Mouse (Mus musculus) forebrain, embryonic 13.5 days (tissue): ENCODE data around the gene Gm15517. TPM values are rescaled to one million over a fixed set of nuclear protein-coding genes. Genes with fewer than 3 reads are reported as not detected.
"Not testable (repeated sequence)": the region's sequence is repeated elsewhere in the genome, so short reads cannot be mapped to it uniquely, and the experiment has no call there.

Experiments used
- ATAC-seq: fragments of 200-750 bp; cut with Nextera tagmentation; 2 replicates; pipeline ENCODE4 v1.8.0; 2017
- H3K27ac ChIP-seq: fragments of 300-500 bp; sonication (generic); 2 replicates; pipeline ENCODE4 v1.5.1; 2015; ENCODE audit warnings: inconsistent platforms, mild to moderate bottlenecking, moderate library complexity
- H3K27me3 ChIP-seq: fragments of 300-500 bp; sonication (generic); 2 replicates; pipeline ENCODE4 v1.6.1; 2015; ENCODE audit warnings: mild to moderate bottlenecking, inconsistent platforms
- H3K36me3 ChIP-seq: fragments of 300-500 bp; sonication (generic); 2 replicates; pipeline ENCODE4 v1.6.1; 2015; ENCODE audit warnings: mild to moderate bottlenecking, inconsistent platforms; ENCODE audit not compliant: poor library complexity, severe bottlenecking
- H3K4me1 ChIP-seq: fragments of 300-500 bp; sonication (generic); 2 replicates; pipeline ENCODE4 v1.6.1; 2015; ENCODE audit warnings: inconsistent platforms
- H3K4me2 ChIP-seq: fragments of 300-500 bp; sonication (generic); 2 replicates; pipeline ENCODE4 v1.6.1; 2015; ENCODE audit warnings: inconsistent platforms, mild to moderate bottlenecking, moderate library complexity
- H3K4me3 ChIP-seq: fragments of 300-500 bp; sonication (generic); 2 replicates; pipeline ENCODE4 v1.5.1; 2015; ENCODE audit warnings: mild to moderate bottlenecking, inconsistent platforms
- H3K9ac ChIP-seq: fragments of 300-500 bp; sonication (generic); 2 replicates; pipeline ENCODE4 v1.6.1; 2015; ENCODE audit warnings: mild to moderate bottlenecking, inconsistent platforms
- H3K9me3 ChIP-seq: fragments of 300-500 bp; sonication (generic); replicated peaks from 2 replicates; pipeline ENCODE4 v1.6.1; 2016; ENCODE audit warnings: inconsistent platforms
- WGBS: fragments of 180-500 bp; shearing (Covaris S2); methylation state at CpG from one replicate; pipeline ENCODE4 v1.1.7; 2015; 5-methylcytosine and 5-hydroxymethylcytosine counted together
- polyA plus RNA-seq: library from polyadenylated mRNA; unstranded; fragments of >200 nt; fragmentation: Nextera tagmentation; extraction: Ambion mirVana; gene quantifications from 2 replicates; pipeline ENCODE4 v1.2.1, GENCODE M21; 2015

Gene Gm15517
- polyA plus RNA-seq, 1 experiment from 2014 or later = not detected

DNA sequence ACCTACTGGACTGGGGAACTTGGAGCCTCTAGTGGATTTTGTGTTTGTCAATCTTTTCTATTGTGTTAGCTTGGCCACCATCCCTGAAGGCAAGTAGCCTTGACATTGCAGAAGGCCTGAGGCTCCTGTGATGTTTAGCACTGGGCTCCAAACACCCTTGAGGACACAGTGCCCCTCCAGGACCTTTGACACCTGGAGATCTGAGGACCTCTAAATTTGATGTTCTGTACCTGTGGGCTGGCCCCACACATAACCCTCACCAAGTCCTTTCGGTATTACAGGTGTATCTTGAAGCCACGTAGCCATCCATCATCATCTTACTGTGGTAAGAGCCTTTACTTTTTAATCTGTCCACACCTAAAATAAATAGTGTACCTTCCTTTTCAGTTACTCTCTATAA, 13.3 kb upstream of the Gm15517 start:
- H3K36me3 ChIP-seq = peaks cover 44% of the 10 kb centered on the region
- peaks cover 40% of the 10 kb centered on the region for H3K4me1 ChIP-seq
- H3K4me3 ChIP-seq = peak overlapping the region; percentile 92
- no peak overlapping the region for H3K27ac ChIP-seq
- no peaks in the 10 kb centered on the region for H3K9me3 ChIP-seq
- 97% methylated on average over 2 of the region's 2 CpGs for WGBS
- H3K9ac ChIP-seq = peak overlapping the region; percentile 93
- peak overlapping the region; percentile 82 for H3K4me2 ChIP-seq
- no peaks in the 10 kb centered on the region for H3K27me3 ChIP-seq
- no peak for ATAC-seq

DNA sequence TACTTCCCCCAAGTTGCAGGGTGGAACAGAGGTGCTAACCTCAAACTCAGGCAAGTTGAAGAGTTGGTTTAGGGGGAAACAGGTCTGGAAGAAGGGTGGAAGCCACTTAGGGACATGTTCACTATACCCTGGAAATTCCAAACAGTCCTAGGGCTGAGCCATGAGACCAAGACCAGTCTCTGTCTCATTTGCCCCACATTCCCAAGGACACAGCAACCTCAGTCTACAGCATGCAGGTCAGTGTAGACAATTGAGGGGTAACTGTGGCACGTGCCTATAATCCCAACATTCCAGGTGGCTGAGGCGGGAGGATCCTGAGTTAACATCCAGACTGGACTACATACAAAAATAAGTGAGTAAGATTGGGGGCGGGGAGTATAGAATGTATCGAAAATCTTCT, 12.0 kb upstream of the Gm15517 start:
- Histone ChIP-seq H3K9me3 (no peaks in the 10 kb centered on the region), H3K4me1 (peaks cover 40% of the 10 kb centered on the region), H3K9ac (no peak overlapping the region), H3K27me3 (no peaks in the 10 kb centered on the region), H3K27ac (no peak overlapping the region), H3K4me2 (no peak overlapping the region), H3K36me3 (peaks cover 57% of the 10 kb centered on the region), H3K4me3 (no peak overlapping the region)
- WGBS = 91% methylated on average over 4 of the region's 4 CpGs
- ATAC-seq = no peak

DNA sequence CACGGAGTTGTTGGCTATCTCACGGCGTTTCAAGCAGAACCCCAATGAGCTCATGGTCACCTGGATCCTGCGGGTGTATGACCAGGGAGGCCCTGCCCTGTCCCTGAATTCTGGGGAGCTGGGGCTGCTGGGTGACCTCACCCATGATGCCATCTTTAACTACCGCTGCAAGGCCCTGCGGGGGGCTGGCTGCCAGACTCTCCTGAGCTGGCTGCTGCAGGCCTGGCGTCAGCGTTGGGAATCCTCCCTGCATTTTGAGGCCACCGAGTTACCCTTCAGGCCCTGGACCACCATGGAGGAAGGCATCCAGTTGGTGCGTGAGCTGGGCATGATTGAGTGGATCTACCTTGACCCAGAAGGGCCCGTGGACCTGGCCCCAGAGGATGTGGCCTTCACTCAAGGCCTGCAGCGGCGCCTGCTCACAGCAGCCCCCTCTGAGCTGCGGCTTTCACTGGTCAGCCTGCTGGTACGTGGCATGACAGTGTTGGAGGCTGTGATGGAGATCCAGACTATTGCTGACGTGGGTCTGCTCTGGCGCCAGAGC, 10.4 kb upstream of the Gm15517 start:
- not testable (repeated sequence) for H3K27me3 ChIP-seq
- H3K36me3 ChIP-seq = peaks cover 69% of the 10 kb centered on the region
- 91% methylated on average over 17 of the region's 17 CpGs for WGBS

DNA sequence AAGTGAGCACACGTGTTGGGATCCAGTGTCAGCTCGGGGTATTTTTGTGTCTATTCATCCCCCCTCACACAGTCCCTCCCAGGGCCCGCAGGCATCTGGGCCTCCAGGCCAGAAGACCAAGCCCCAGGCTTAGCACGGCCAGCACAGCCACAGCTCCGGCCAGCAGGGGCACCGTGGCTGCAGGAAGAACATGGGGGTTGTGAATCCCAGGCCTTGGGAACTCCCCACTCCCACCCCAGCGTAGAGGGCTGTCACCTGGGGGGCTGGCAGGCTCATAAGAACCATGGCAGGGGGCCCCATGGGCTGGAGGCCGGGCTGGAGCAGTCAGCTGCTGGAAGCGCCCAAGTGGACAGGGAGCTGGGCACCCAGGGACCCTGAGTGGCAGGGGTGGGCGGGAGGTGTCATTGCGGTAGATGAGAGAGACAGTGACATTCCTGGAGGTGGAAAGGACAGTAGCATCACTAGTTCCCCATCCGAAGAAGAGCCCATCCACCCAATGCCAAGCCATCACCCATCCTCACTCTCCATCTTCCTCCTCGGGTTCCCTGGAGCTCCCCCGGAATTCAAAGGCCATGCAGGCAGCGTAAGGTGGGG, 8.1 kb upstream of the Gm15517 start:
- peaks cover 25% of the 10 kb centered on the region for H3K4me1 ChIP-seq
- H3K27ac ChIP-seq = no peak overlapping the region
- no peak for ATAC-seq
- no peak overlapping the region for H3K9ac ChIP-seq
- H3K36me3 ChIP-seq = peaks cover 69% of the 10 kb centered on the region
- no peaks in the 10 kb centered on the region for H3K27me3 ChIP-seq
- WGBS = 69% methylated on average over 15 of the region's 15 CpGs
- no peaks in the 10 kb centered on the region for H3K9me3 ChIP-seq
- H3K4me3 ChIP-seq = no peak overlapping the region
- no peak overlapping the region for H3K4me2 ChIP-seq

More for the DNA sequence above, 10.4 kb upstream of the Gm15517 start:
- not testable (repeated sequence) for H3K9me3 ChIP-seq, H3K27ac ChIP-seq, H3K9ac ChIP-seq, H3K4me3 ChIP-seq, H3K4me2 ChIP-seq, ATAC-seq
- peaks cover 33% of the 10 kb centered on the region for H3K4me1 ChIP-seq

DNA sequence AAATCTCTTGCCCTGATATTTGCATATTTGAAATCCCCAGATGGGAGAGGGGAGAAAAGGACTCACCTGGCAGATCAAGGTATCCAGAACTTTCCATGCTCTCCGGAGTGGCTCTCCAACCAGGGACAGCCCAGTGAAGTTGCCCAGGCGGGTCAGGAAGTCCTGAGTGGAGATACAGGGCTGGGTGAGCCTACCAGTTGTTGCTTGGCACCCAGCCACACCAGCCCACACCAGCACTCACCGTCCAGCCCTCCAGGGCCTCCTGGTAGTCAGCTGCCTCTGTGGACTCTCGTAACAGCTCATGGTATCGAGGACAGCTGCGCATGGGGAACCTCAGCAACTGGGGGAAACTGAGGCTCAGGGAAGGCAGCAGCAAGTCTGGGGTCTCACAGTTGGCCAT, 6.3 kb upstream of the Gm15517 start:
- no peak overlapping the region for H3K4me3 ChIP-seq
- no peak overlapping the region for H3K27ac ChIP-seq
- WGBS = 85% methylated on average over 6 of the region's 6 CpGs
- peaks cover 52% of the 10 kb centered on the region for H3K36me3 ChIP-seq
- peaks cover 8% of the 10 kb centered on the region for H3K4me1 ChIP-seq
- H3K27me3 ChIP-seq = no peaks in the 10 kb centered on the region
- H3K4me2 ChIP-seq = no peak overlapping the region
- no peak for ATAC-seq
- H3K9ac ChIP-seq = no peak overlapping the region
- no peaks in the 10 kb centered on the region for H3K9me3 ChIP-seq

DNA sequence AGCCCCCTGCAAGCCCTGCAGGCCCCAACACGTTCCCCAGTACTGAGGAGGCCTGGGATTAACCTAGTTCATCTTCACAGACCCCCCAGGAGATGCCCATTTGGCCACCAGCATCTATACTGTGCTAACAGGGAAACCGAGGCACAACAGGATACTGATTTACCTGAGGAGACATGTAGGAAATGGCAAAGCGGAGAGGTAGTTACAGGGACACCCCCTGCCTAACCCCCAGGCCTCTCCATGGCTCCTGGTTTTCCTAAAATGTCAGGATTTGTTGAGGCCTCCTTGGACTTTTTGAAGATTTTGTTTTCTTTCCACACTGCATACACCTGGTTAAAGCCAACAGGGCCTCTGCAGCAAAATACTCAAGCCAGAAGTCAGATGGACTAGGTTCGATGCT, 4.0 kb upstream of the Gm15517 start, which contains the start of gene Acp4:
Gene Acp4 (minus strand): TSS at position 101 of the 400 bp plus-strand sequence.
- peaks cover 32% of the 10 kb centered on the region for H3K36me3 ChIP-seq
- H3K4me1 ChIP-seq = peaks cover 3% of the 10 kb centered on the region; the same call in 1 of the 2 replicates
- H3K4me2 ChIP-seq = no peak within 1 kb of the TSS
- no peak for ATAC-seq
- no peaks in the 10 kb centered on the region for H3K9me3 ChIP-seq
- H3K27ac ChIP-seq = no peak within 1 kb of the TSS
- 83% methylated on average over 4 of the region's 4 CpGs for WGBS
- no peak within 1 kb of the TSS for H3K9ac ChIP-seq
- peaks cover 4% of the 10 kb centered on the region; the same call in 1 of the 2 replicates for H3K27me3 ChIP-seq
- no peak within 1 kb of the TSS for H3K4me3 ChIP-seq

DNA sequence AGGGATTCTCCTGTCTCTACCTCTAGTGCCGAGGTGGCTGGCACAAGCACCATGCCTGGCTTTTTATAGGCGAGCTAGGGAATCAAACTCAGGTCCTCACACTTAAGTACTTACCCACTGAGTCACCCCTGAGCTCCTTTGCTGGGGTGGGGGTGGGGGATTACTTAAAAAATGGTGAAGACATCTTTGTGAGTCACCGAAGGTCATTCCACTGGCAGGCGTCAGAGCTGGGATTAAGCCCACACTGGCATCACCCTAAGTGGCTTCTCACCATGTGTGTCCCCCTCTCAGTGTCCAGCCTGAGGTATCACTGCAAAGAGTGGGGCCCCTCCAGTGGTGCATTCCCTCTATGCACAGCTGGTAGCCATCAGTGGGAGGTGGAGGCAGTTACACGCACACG, 837 bp upstream of the Gm15517 start:
- Histone ChIP-seq H3K9me3 (no peaks in the 10 kb centered on the region), H3K36me3 (0 out of 2 replicates have a peak, but pooled peaks cover under 1% of the 10 kb centered on the region), H3K4me3 (no peak overlapping the region), H3K4me1 (peaks cover 6% of the 10 kb centered on the region; the same call in 1 of the 2 replicates), H3K27me3 (peaks cover 4% of the 10 kb centered on the region; the same call in 1 of the 2 replicates), H3K4me2 (no peak overlapping the region), H3K27ac (no peak overlapping the region), H3K9ac (no peak overlapping the region)
- no peak for ATAC-seq
- WGBS = 74% methylated on average over 6 of the region's 6 CpGs

DNA sequence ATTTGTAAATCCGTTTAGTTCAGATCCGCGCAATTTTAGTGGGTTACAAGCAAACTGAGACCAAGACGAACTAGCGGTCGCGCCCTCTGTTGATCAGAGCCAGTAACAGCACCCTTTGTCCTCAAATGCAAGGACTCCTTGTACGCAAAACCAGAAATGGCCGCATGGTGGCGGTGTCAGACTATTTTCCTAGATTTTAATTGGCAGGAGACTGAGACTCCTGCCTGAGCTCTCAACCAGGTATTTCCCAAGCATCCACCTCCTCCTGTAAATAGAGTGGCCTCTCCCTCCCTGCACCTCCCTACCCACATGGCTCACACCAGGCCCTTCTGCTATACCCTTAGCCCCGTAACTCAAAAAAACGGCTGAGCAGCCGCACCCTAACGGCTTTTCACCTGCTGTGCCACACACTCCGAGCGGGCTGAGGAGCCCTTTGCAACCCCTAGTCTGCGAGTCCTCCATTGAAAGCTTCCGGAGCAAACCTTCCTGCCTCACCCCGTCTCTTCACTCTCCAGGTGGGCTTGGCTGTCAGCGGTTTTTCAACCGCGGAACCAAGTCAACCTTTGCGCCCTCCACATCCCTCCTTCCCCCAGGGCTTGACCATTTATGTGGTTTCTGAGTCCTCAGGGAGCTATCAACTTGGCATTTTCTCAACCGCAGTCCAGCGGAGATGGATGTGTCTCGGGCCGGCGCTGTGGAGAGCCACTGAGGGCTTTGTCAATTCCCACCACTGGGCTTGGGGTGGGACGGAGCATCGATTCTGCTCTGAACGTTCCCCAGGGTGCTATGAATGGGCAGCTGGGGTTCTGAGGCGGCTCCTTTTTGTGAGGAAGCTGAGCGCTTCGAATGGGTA, 1.8 kb downstream of the Gm15517 start:
- peak overlapping the region; percentile 58 for H3K4me2 ChIP-seq
- H3K27me3 ChIP-seq = peaks cover 4% of the 10 kb centered on the region; the same call in 1 of the 2 replicates
- H3K9ac ChIP-seq = peak overlapping the region; percentile 45
- 1% methylated on average over 34 of the region's 34 CpGs for WGBS
- peak overlapping the region; percentile 31 for H3K4me3 ChIP-seq
- peaks cover 6% of the 10 kb centered on the region; the same call in 1 of the 2 replicates for H3K4me1 ChIP-seq
- no peaks in the 10 kb centered on the region for H3K36me3 ChIP-seq
- H3K9me3 ChIP-seq = no peaks in the 10 kb centered on the region
- peak; percentile 82 for ATAC-seq
- H3K27ac ChIP-seq = no peak overlapping the region

DNA sequence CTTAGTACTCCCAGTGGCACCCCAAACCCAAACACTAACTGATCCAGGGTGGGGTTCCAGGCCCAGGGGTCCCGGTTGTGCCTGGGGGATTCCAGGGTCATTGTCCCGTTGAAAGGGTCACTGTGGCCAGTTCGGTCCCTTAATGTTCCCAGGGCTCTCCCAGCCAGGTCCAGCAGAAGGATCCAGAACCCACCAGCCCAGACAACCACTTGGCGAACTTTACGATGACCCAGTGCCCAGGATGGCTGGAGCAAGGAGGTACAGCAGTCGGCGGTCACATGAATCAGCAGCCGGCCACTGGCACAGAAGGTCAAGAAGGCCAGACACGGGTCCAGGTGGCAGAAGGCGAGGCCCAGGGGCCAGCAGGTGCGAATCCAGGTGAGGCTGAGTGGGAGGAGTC, 6.9 kb downstream of the Gm15517 start:
- Histone ChIP-seq H3K4me3 (no peak overlapping the region), H3K36me3 (no peaks in the 10 kb centered on the region), H3K9me3 (no peaks in the 10 kb centered on the region), H3K27me3 (peaks cover 4% of the 10 kb centered on the region; the same call in 1 of the 2 replicates), H3K27ac (no peak overlapping the region), H3K9ac (no peak overlapping the region), H3K4me2 (no peak overlapping the region), H3K4me1 (peaks cover 3% of the 10 kb centered on the region; the same call in 1 of the 2 replicates)
- whole genome bisulfite sequencing = 81% methylated on average over 11 of the region's 11 CpGs
- no peak for ATAC-seq

DNA sequence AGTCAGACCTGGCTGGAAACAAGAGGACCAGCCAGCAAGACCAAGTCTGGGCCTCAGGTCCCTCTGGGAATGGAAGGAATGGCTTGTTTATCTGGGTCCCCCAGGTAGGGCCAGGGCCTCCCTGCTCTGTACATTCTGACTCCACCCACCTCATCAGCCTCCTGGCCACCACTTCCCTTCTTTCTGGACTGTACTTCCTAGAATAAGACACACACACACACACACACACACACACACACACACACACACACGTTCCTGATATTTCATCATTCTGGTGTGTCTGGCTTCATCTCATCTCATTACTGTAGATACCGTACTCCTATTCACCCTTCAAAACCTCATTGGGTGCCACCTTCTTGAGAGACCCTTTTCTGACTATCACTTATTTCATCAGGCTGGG, 8.2 kb downstream of the Gm15517 start:
- Histone ChIP-seq H3K36me3 (no peaks in the 10 kb centered on the region), H3K9ac (no peak overlapping the region), H3K4me2 (no peak overlapping the region), H3K4me1 (no peaks in the 10 kb centered on the region), H3K9me3 (no peaks in the 10 kb centered on the region), H3K4me3 (no peak overlapping the region), H3K27ac (no peak overlapping the region), H3K27me3 (peaks cover 10% of the 10 kb centered on the region; the same call in 1 of the 2 replicates)
- ATAC-seq = no peak
- WGBS = 90% methylated on average over 2 of the region's 2 CpGs

DNA sequence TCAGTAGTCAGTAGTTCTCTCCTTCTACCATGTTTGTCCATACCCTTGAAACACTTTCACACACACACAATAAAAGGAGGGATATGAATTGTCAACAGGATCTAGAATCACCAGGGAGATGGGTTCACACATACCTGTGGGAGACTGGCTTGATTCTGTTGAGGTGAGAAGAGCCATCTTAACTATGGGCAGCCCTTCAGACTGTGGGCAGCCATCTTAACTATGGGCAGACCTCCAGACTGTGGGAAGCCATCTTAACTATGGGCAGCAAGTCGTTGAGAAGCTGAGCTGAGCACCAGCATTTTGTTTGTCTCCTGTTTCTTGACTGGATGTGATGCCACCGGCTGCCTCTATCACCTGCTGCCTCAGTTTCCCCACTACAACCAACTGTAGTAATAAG, 10.1 kb downstream of the Gm15517 start:
- H3K27ac ChIP-seq = no peak overlapping the region
- 77% methylated on average over 2 of the region's 2 CpGs for WGBS
- no peaks in the 10 kb centered on the region for H3K4me1 ChIP-seq
- no peaks in the 10 kb centered on the region for H3K9me3 ChIP-seq
- no peaks in the 10 kb centered on the region for H3K36me3 ChIP-seq
- H3K4me3 ChIP-seq = no peak overlapping the region
- H3K9ac ChIP-seq = no peak overlapping the region
- peaks cover 13% of the 10 kb centered on the region; the same call in 1 of the 2 replicates for H3K27me3 ChIP-seq
- H3K4me2 ChIP-seq = no peak overlapping the region
- ATAC-seq = 0 out of 2 replicates have a peak, but pooled peaks have one; percentile 36

DNA sequence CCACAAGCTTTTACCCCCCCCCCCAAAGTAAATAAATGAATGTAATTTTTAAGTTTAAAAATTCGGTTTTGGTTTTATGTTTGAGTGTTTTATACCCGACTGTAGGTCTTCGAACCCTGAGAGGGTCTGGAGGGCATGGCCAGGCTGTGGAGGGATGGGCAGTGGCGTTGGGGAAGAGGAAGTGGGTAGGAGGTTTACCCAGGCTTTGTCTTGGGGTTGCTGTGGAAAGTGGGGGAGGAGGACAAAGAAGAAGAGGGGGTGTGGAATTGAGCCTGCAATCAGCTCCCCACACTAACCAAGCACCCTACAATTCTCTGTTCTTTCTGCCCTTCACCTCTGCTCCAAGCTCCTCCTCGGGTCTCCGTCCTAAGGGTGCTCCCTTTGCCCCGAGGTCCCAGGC, 11.3 kb downstream of the Gm15517 start:
- H3K27ac ChIP-seq = no peak overlapping the region
- ATAC-seq = no peak
- WGBS = 89% methylated on average over 7 of the region's 7 CpGs

More for the DNA sequence above, 11.3 kb downstream of the Gm15517 start:
- no peak overlapping the region for H3K4me3 ChIP-seq
- H3K27me3 ChIP-seq = peaks cover 13% of the 10 kb centered on the region; the same call in 1 of the 2 replicates
- no peaks in the 10 kb centered on the region for H3K4me1 ChIP-seq
- H3K36me3 ChIP-seq = no peaks in the 10 kb centered on the region
- no peaks in the 10 kb centered on the region for H3K9me3 ChIP-seq
- no peak overlapping the region for H3K9ac ChIP-seq
- H3K4me2 ChIP-seq = no peak overlapping the region
